Mouse (Mus musculus) myocyte (in vitro differentiated cells): ENCODE data around the gene Tmem208. TPM values are rescaled to one million over a fixed set of nuclear protein-coding genes. Genes with fewer than 3 reads are reported as not detected.

Experiments
- H3K27me3 ChIP-seq: one replicate; pipeline ENCODE4 v1.6.1; 2011; ENCODE audit not compliant: control insufficient read depth, insufficient read depth, insufficient read length
- H3K36me3 ChIP-seq: one replicate; pipeline ENCODE4 v1.6.1; 2011; ENCODE audit not compliant: control insufficient read depth, insufficient read depth
- H3K4me2 ChIP-seq: one replicate; pipeline ENCODE4 v1.6.1; 2011; ENCODE audit warnings: low read depth, control low read depth
- H3K4me3 ChIP-seq: one replicate; pipeline ENCODE4 v1.5.1; 2011; ENCODE audit warnings: mild to moderate bottlenecking, control low read depth, moderate library complexity
- H3K79me2 ChIP-seq: one replicate; pipeline ENCODE4 v1.6.1; 2011; ENCODE audit not compliant: control insufficient read depth, insufficient read depth
- H3ac ChIP-seq: one replicate; pipeline ENCODE4 v1.6.1; 2011; ENCODE audit not compliant: control insufficient read depth, insufficient read length
- CEBPB ChIP-seq: IDR thresholded peaks from 2 replicates; pipeline ENCODE4 v1.6.1; 2011; ENCODE audit warnings: mild to moderate bottlenecking, moderate library complexity; ENCODE audit not compliant: poor library complexity, insufficient read depth, severe bottlenecking
- E2F4 ChIP-seq: IDR thresholded peaks from one replicate; pipeline ENCODE4 v1.6.1; 2011; ENCODE audit warnings: mild to moderate bottlenecking, control low read depth, moderate library complexity; ENCODE audit not compliant: insufficient read depth
- MAX ChIP-seq: IDR thresholded peaks from one replicate; pipeline ENCODE4 v1.6.1; 2011; ENCODE audit warnings: low read depth, mild to moderate bottlenecking, control low read depth
- MYOD1 ChIP-seq, 3 experiments: IDR thresholded peaks; one replicate each; pipeline ENCODE4 v1.6.1; 2011; ENCODE audit warnings: control low read depth in 2 of 3, low read depth in 2 of 3, mild to moderate bottlenecking in 2 of 3, moderate library complexity in 1 of 3; ENCODE audit not compliant: insufficient read length in 2 of 3, control insufficient read depth in 1 of 3
- MYOG ChIP-seq, 3 experiments: IDR thresholded peaks; one replicate each; pipeline ENCODE4 v1.6.1; 2011; ENCODE audit warnings: control low read depth in 2 of 3, low read depth in 2 of 3, mild to moderate bottlenecking in 2 of 3; ENCODE audit not compliant: insufficient read length in 2 of 3, control insufficient read depth in 1 of 3, insufficient read depth in 1 of 3
- POLR2A ChIP-seq: IDR thresholded peaks from one replicate; pipeline ENCODE4 v1.6.1; 2011; ENCODE audit warnings: low read depth, mild to moderate bottlenecking, control low read depth, moderate library complexity; ENCODE audit not compliant: insufficient read length
- POLR2AphosphoS2 ChIP-seq: IDR thresholded peaks from one replicate; pipeline ENCODE4 v1.6.1; 2011; ENCODE audit warnings: low read depth, control low read depth; ENCODE audit not compliant: insufficient read length
- REST ChIP-seq: IDR thresholded peaks from one replicate; pipeline ENCODE4 v1.6.1; 2011; ENCODE audit warnings: mild to moderate bottlenecking, control low read depth, moderate library complexity; ENCODE audit not compliant: insufficient read depth, insufficient read length
- SRF ChIP-seq: IDR thresholded peaks from one replicate; pipeline ENCODE4 v1.6.1; 2011; ENCODE audit warnings: low read depth; ENCODE audit not compliant: control insufficient read depth, insufficient read length
- TCF12 ChIP-seq: IDR thresholded peaks from one replicate; pipeline ENCODE4 v1.6.1; 2011; ENCODE audit warnings: mild to moderate bottlenecking, control low read depth; ENCODE audit not compliant: poor library complexity, insufficient read depth, severe bottlenecking
- TCF3 ChIP-seq: IDR thresholded peaks from one replicate; pipeline ENCODE4 v1.6.1; 2011; ENCODE audit warnings: low read depth, control low read depth; ENCODE audit not compliant: insufficient read length
- USF1 ChIP-seq: IDR thresholded peaks from one replicate; pipeline ENCODE4 v1.6.1; 2011; ENCODE audit warnings: low read depth, mild to moderate bottlenecking, control low read depth, moderate library complexity
- polyA plus RNA-seq: library from polyadenylated mRNA; unstranded; fragments of >200 nt; fragmentation: generic; extraction: Trizol; gene quantifications from one replicate; pipeline ENCODE4 v1.2.1, GENCODE M21; 2012; ENCODE audit warnings: missing spikeins

The Tmem208 gene
- polyA plus RNA-seq, 1 experiment: 109 TPM

GRCm38 (mm10) chr8:105294776-105295175 lies 31.4 kb upstream of the Tmem208 start:
- peak overlapping the region; percentile 95 for H3K4me2 ChIP-seq
- H3K4me3 ChIP-seq: peak overlapping the region; percentile 93
- H3ac ChIP-seq: no peak overlapping the region
- peaks cover 7% of the 10 kb centered on the region for H3K36me3 ChIP-seq
- TF ChIP-seq USF1: no peak
- TF ChIP-seq MAX: no peak
- no peak for TF ChIP-seq SRF
- TF ChIP-seq POLR2AphosphoS2: no peak
- no peak for TF ChIP-seq REST
- no peak for TF ChIP-seq MYOG (IDR thresholded peaks at IDR 0.05; ENCODE audit: control insufficient read depth in 1 of 3, insufficient read depth in 1 of 3, insufficient read length in 2 of 3, low read depth in 2 of 3)
- TF ChIP-seq MYOD1 (IDR thresholded peaks at IDR 0.05; ENCODE audit: control insufficient read depth in 1 of 3, insufficient read length in 2 of 3, low read depth in 2 of 3): no peak
- no peak for TF ChIP-seq TCF12
- TF ChIP-seq POLR2A: no peak
- TF ChIP-seq E2F4: no peak
- no peak for TF ChIP-seq CEBPB
- no peak for TF ChIP-seq TCF3
- no peaks in the 10 kb centered on the region for H3K27me3 ChIP-seq
- peaks cover 23% of the 10 kb centered on the region for H3K79me2 ChIP-seq

GRCm38 (mm10) chr8:105295256-105295655 lies 30.9 kb upstream of the Tmem208 start:
- Histone ChIP-seq H3K36me3 (peaks cover 12% of the 10 kb centered on the region), H3K27me3 (no peaks in the 10 kb centered on the region), H3K79me2 (peaks cover 25% of the 10 kb centered on the region), H3K4me3 (peak overlapping the region; percentile 93), H3ac (no peak overlapping the region), H3K4me2 (peak overlapping the region; percentile 95)
- TF ChIP-seq TCF3 (peak; percentile 64), POLR2A (no peak), USF1 (no peak), POLR2AphosphoS2 (no peak), E2F4 (no peak), SRF (no peak), MYOG (IDR thresholded peaks at IDR 0.05; ENCODE audit: control insufficient read depth in 1 of 3, insufficient read depth in 1 of 3, insufficient read length in 2 of 3, low read depth in 2 of 3) (peak; percentile 89 to 99 (median 96)), MAX (no peak), TCF12 (peak; percentile 80), REST (no peak), MYOD1 (IDR thresholded peaks at IDR 0.05; ENCODE audit: control insufficient read depth in 1 of 3, insufficient read length in 2 of 3, low read depth in 2 of 3) (peak; percentile 39 to 97 (median 95)), CEBPB (no peak)

- Histone ChIP-seq H3K4me2 (peak within 1 kb of the TSS; percentile 95), H3K36me3 (peaks cover 19% of the 10 kb centered on the region), H3K4me3 (peak within 1 kb of the TSS; percentile 93), H3ac (no peak within 1 kb of the TSS), H3K27me3 (no peaks in the 10 kb centered on the region), H3K79me2 (peaks cover 32% of the 10 kb centered on the region)
- no peak for TF ChIP-seq REST
- TF ChIP-seq MYOD1 (IDR thresholded peaks at IDR 0.05; ENCODE audit: control insufficient read depth in 1 of 3, insufficient read length in 2 of 3, low read depth in 2 of 3): no peak
- TF ChIP-seq SRF: no peak
- TF ChIP-seq MYOG (IDR thresholded peaks at IDR 0.05; ENCODE audit: control insufficient read depth in 1 of 3, insufficient read depth in 1 of 3, insufficient read length in 2 of 3, low read depth in 2 of 3): no peak
- no peak for TF ChIP-seq POLR2AphosphoS2
- TF ChIP-seq POLR2A: no peak
- TF ChIP-seq CEBPB: no peak
- TF ChIP-seq TCF3: no peak
Observed at GRCm38 (mm10) chr8:105295895-105296573, 30.1 kb upstream of the Tmem208 start, which contains the start of gene Exoc3l. Exoc3l (minus strand) TSS chr8:105296101.

GRCm38 (mm10) chr8:105297511-105298192 lies 28.5 kb upstream of the Tmem208 start, which contains the start of gene E2f4:
E2f4 (plus strand) TSS chr8:105297663.
- H3ac ChIP-seq: peak within 1 kb of the TSS; percentile 57
- H3K79me2 ChIP-seq: peaks cover 32% of the 10 kb centered on the region
- H3K36me3 ChIP-seq: peaks cover 35% of the 10 kb centered on the region
- peak within 1 kb of the TSS; percentile 93 for H3K4me3 ChIP-seq
- no peaks in the 10 kb centered on the region for H3K27me3 ChIP-seq
- H3K4me2 ChIP-seq: peak within 1 kb of the TSS; percentile 95
- TF ChIP-seq CEBPB (no peak), POLR2AphosphoS2 (peak; percentile 66), SRF (no peak), TCF12 (no peak), REST (no peak), MYOD1 (IDR thresholded peaks at IDR 0.05; ENCODE audit: control insufficient read depth in 1 of 3, insufficient read length in 2 of 3, low read depth in 2 of 3) (peak in 1 of 3 experiments; percentile 28), POLR2A (peak; percentile 80), MYOG (IDR thresholded peaks at IDR 0.05; ENCODE audit: control insufficient read depth in 1 of 3, insufficient read depth in 1 of 3, insufficient read length in 2 of 3, low read depth in 2 of 3) (peak in 1 of 3 experiments; percentile 3), MAX (no peak), E2F4 (no peak), USF1 (no peak), TCF3 (no peak)
